ENCODE assay signal across 38 mouse cellular contexts in genomic region chr3:145000912-145001311, GRCm38 (mm10). TPM values are rescaled to one million over a fixed set of nuclear protein-coding genes. Genes with fewer than 3 reads are reported as not detected.
"Had no signal": no experiment of that assay in that cellular context is flagged by ENCODE, and none has a peak within 500 bp of the region (broad histone marks: within the 10 kb centered on the region; RNA-seq: fewer than 3 reads in every experiment).

No protein-coding gene starts in this region.

- H3K4me3 ChIP-seq: heart, embryonic 10.5 days; heart, embryonic 12.5 days; heart, embryonic 13.5 days; heart, embryonic 15.5 days; hindbrain, embryonic 10.5 days; hindbrain, embryonic 12.5 days; hindbrain, embryonic 13.5 days; hindbrain, embryonic 15.5 days; intestine, embryonic 15.5 days; layer of hippocampus, adult 2 months; left cerebral cortex, adult 2 months had no signal

- ATAC-seq: hindbrain, embryonic 16.5 days; hindbrain, postnatal 0 days; inflammation-experienced regulatory T-cells, adult 6 months; intestine, embryonic 15.5 days; intestine, embryonic 16.5 days; intestine, postnatal 0 days had no signal

- H3K9ac ChIP-seq: heart, embryonic 12.5 days; heart, embryonic 13.5 days; heart, embryonic 15.5 days; hindbrain, embryonic 12.5 days; hindbrain, embryonic 13.5 days; hindbrain, embryonic 14.5 days; hindbrain, embryonic 15.5 days; intestine, embryonic 15.5 days had no signal

- H3K27ac ChIP-seq: heart, embryonic 10.5 days; heart, embryonic 13.5 days; heart, embryonic 15.5 days; hindbrain, embryonic 10.5 days; hindbrain, embryonic 12.5 days; hindbrain, embryonic 13.5 days; hindbrain, embryonic 14.5 days; hindbrain, embryonic 15.5 days; hindbrain, postnatal 0 days; intestine, embryonic 15.5 days; layer of hippocampus, adult 2 months; left cerebral cortex, adult 2 months had no signal

- H3K27me3 ChIP-seq: heart, embryonic 12.5 days; heart, embryonic 13.5 days; heart, embryonic 15.5 days; hindbrain, embryonic 12.5 days; hindbrain, embryonic 13.5 days; hindbrain, embryonic 15.5 days; intestine, embryonic 15.5 days had no signal

- H3K36me3 ChIP-seq: heart, embryonic 10.5 days; heart, embryonic 12.5 days; heart, embryonic 13.5 days; heart, embryonic 15.5 days; hindbrain, embryonic 10.5 days; hindbrain, embryonic 12.5 days; hindbrain, embryonic 13.5 days; hindbrain, embryonic 15.5 days; intestine, embryonic 15.5 days had no signal

- H3K9me3 ChIP-seq: heart, embryonic 10.5 days; heart, embryonic 12.5 days; heart, embryonic 13.5 days; heart, embryonic 15.5 days; hindbrain, embryonic 10.5 days; hindbrain, embryonic 12.5 days; hindbrain, embryonic 13.5 days; hindbrain, embryonic 15.5 days; intestine, embryonic 15.5 days had no signal

- H3K4me2 ChIP-seq: heart, embryonic 11.5 days; heart, embryonic 12.5 days; heart, embryonic 13.5 days; heart, embryonic 15.5 days; hindbrain, embryonic 12.5 days; hindbrain, embryonic 13.5 days; hindbrain, embryonic 14.5 days; hindbrain, embryonic 15.5 days; intestine, embryonic 15.5 days had no signal

- H3K4me1 ChIP-seq: heart, embryonic 10.5 days; heart, embryonic 12.5 days; heart, embryonic 13.5 days; heart, embryonic 15.5 days; hindbrain, embryonic 10.5 days; hindbrain, embryonic 12.5 days; hindbrain, embryonic 13.5 days; hindbrain, embryonic 15.5 days; intestine, embryonic 15.5 days had no signal

- DNase-seq: heart, postnatal 10 days; heart, postnatal 14 days; heart, postnatal 36 days; heart, postnatal 4 days; kidney, adult 11 months; kidney, adult 18-20 months; kidney, adult 2 months; kidney, adult 9 months; kidney, postnatal 14 days; kidney, postnatal 25 days; kidney, postnatal 36 days; kidney, postnatal 4 days; layer of hippocampus, adult 9-11 months; layer of hippocampus, postnatal 36 days had no signal

RNA-seq across cellular contexts. Expression of gene Clca4a, which starts 26.1 kb away (rescaled TPM):
- polyA plus RNA-seq: heart, embryonic 11.5 days; heart, embryonic 12.5 days; heart, embryonic 13.5 days; heart, embryonic 14.5 days; heart, embryonic 15.5 days; heart, postnatal 0 days; hindbrain, embryonic 10.5 days; hindbrain, embryonic 11.5 days; hindbrain, embryonic 12.5 days; hindbrain, embryonic 13.5 days; hindbrain, embryonic 14.5 days; hindbrain, embryonic 16.5 days; hindbrain, postnatal 0 days; inflammation-experienced regulatory T-cells, adult 6 months; intestine, embryonic 14.5 days; intestine, embryonic 15.5 days; intestine, embryonic 16.5 days; kidney, adult 2 months; kidney, embryonic 14.5 days; kidney, embryonic 16.5 days had no signal

RNA-seq across cellular contexts. Expression of gene Clca1, which starts 31.7 kb away (rescaled TPM):
- polyA plus RNA-seq: heart, embryonic 11.5 days; heart, embryonic 12.5 days; heart, embryonic 13.5 days; heart, embryonic 15.5 days; heart, postnatal 0 days; hindbrain, embryonic 10.5 days; hindbrain, embryonic 11.5 days; hindbrain, embryonic 12.5 days; hindbrain, embryonic 13.5 days; hindbrain, embryonic 14.5 days; hindbrain, embryonic 15.5 days; hindbrain, embryonic 16.5 days; hindbrain, postnatal 0 days; inflammation-experienced regulatory T-cells, adult 6 months had no signal
